Mouse (Mus musculus): ENCODE measurements at regions not wholly inside any gene's neighbourhood (a gene's known extent, or its start where the extent isn't known, plus 50 kb on each side); places are given as distances from the start of the nearest gene placed in this dataset.

GRCm38 (mm10) chr10:126765648-126766047, 135.5 kb downstream of the Atp23 start:
- TF ChIP-seq EP300 (IDR thresholded peaks at IDR 0.05; ENCODE audit: insufficient read depth, low read depth, low read length) (no peak), CTCF (IDR thresholded peaks at IDR 0.05) (no peak), POLR2A (IDR thresholded peaks at IDR 0.05; ENCODE audit: insufficient read depth, low read depth, low read length) (no peak)

All from heart, adult 2 months (tissue).